Mouse (Mus musculus) 3T3-L1 (cell line): ENCODE measurements around the gene Zswim4.

ENCODE experiments used
- DNase-seq: peaks from one replicate; pipeline ENCODE4 v3.0.0-alpha.2; 2015; ENCODE audit warnings: low read depth, low spot score

The Zswim4 gene

DNA sequence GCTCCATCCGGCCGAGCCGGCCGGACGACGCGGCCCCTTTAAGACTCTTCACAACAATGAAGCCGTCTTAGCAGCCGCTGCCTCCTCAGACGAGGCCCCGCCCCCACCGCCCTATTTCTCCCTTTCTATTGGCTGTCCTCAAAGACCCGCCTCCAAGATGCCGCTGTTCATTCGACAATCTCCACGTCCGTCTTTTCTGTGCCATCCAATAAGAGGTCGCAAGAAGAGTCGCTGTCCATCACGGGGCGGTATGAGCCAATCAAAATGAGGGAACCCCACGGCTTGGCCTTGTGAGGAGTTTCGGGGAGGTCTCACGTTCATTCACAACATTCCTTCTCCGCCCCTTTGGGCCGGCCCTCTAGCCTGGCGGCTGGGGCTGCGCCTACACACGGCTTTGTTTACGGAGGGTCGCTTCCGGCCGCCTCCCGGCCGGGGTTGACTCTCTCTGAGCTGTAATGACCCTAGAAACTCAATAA is at the start of gene Zswim4:
Gene Zswim4, minus strand, starts transcription at position 58 of the 476 bp plus-strand sequence.
- DNase-seq, result peak; percentile 100

DNA sequence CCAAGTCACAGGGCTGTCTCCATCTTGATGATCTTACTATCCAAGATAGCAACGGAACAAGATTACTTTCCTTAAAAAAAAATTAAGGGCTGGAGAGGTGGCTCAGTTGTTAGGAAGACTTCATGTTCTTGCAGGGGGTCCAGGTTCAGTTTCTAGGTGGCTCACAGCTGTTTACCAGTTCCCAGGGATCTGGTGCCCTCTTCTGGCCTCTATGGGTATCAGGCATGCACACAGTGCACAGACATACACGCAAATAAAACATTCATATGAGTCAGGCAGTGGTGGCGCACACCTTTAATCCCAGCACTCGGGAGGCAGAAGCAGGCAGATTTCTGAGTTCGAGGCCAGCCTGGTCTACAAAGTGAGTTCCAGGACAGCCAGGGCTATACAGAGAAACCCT is 48.8 kb upstream of the Zswim4 start:
- DNase-seq, result peak; percentile 65

DNA sequence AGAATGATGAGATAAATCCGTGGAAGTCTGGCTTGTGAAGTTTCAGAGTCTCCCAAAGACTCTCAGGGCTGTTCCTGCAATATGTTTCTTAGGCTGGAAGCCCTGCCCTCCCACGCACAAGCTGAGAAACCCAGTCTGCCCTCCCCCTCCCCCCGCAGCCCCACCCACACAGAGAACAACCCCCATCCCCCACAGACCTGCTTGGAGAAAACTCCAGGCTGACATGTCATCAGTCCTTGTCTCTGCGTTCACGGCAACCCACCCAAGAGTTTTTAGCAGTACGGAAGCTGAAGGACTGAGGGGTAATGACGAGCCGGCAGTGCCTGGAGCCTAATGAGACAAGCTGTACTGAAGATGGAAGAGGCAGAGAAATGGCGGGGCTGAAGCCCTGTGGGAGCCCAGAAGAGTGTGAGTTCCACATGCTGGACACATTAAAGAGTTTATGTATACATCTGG is 47.8 kb upstream of the Zswim4 start:
- DNase-seq, result no peak

GRCm38 (mm10) chr8:84280777-84281176 is 43.9 kb upstream of the Zswim4 start:
- DNase-seq, result no peak

GRCm38 (mm10) chr8:84276447-84276846 is 39.6 kb upstream of the Zswim4 start:
- DNase-seq, result no peak

DNA sequence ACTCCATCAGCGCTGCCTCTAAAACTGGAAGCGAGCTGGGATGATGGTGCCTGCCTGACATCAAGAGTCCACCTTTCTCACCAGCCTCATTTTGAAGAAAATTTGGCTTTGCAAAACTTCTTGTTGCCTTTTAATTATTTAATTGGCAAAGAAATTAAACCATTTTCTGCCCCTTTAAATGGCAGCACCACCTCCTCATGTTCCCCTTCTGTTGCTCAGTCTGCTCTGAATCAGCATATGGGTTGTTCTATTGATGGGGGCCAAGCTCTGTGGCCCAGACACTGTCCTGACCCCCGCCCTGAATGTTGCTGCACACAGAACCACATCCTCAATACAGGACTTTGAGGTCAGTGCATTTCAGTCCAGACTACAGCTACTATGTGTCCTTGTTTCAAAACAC is 37.1 kb upstream of the Zswim4 start:
- DNase-seq, result no peak

DNA sequence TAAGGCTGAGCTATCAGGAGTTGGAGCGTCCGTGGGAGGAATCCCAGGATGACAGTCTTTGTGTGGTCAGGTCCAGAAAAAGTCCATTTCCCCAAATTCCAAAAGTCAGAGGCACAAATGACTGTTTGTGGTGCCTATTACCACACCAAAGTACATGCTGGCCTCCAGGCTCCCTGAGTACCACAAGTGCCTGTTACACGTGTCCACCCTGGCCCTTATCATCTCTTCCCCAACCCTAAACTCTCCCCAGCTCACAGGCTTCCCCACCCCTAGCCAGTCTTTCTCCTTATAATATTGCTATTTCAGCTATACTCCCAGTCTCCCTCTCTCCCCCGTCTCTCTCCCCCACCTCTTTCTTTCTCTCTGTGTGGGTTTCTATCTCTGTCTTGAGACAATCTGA is 35.4 kb upstream of the Zswim4 start:
- no peak for DNase-seq

GRCm38 (mm10) chr8:84269950-84270773 is 33.3 kb upstream of the Zswim4 start, which contains the start of gene Ccdc130:
Gene Ccdc130 (minus strand): TSS chr8:84270380.
- peak; percentile 100 for DNase-seq

DNA sequence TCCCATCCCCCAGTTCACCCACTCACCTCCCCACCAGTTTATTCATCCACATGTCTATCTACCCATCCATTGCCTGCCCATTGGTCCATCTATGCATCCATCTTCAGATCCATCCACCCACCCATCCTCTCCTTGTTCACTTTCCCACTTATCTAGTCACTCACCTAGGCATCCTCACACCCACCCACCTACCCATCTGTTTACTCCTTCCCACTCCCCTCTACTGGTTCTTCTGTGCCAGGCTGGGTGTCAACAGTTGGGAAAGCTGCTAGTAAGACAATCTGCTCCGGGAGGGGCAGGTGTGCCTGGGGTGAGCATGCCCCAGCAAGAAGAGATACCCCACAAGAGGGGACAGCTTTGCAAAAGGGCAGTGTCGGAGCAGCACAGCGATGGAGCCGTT is 24.2 kb upstream of the Zswim4 start:
- DNase-seq, result no peak

GRCm38 (mm10) chr8:84256822-84257610 is 20.2 kb upstream of the Zswim4 start, which contains the start of gene Mri1:
Gene Mri1 (minus strand): TSS chr8:84257326.
- DNase-seq, result peak; percentile 96

DNA sequence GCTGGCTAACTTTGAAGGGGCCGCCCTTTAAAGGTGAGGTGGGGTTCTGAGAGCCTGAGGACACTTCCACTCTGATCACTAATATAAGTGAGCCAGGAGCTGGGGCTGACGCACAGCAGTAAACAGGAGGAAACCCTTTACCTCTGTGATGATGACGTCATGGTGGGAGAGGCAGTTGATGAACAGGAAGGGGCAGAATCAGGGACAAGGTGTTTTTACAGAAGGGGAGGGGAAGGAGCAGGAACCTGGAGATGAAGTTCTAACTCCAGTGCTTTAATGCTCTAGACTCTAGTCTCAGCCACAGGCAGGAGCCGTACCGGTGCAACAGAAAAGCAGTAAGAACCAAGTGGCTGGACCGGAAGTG is 19.6 kb upstream of the Zswim4 start:
- peak; percentile 83 for DNase-seq

- peak; percentile 40 for DNase-seq
Observed at GRCm38 (mm10) chr8:84255858-84256257, 19.0 kb upstream of the Zswim4 start.

GRCm38 (mm10) chr8:84249257-84250170 is 12.7 kb upstream of the Zswim4 start, which contains the start of gene D8Ertd738e:
Gene D8Ertd738e (minus strand): TSS chr8:84249719.
- DNase-seq, result peak; percentile 98

DNA sequence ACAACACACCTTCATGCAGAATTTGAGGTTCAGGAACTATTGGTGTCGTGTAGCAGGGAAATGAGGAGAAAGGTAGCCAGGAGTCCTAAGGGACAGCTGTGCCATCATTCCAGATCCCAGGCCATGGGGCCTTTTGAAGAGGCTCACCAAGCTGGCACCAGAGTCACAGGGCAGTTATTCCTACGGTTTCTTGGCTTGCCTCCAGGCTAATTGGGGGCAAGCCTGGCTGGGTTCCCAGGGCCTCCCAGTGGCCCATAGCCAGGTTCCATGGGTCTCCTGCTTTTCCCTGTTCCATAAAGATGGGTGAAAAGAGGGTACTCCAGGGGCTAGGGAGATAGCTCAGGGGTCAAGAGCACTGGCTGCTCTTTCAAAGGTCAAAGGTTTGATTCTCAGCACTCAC is 5.0 kb upstream of the Zswim4 start:
- DNase-seq, result no peak

DNA sequence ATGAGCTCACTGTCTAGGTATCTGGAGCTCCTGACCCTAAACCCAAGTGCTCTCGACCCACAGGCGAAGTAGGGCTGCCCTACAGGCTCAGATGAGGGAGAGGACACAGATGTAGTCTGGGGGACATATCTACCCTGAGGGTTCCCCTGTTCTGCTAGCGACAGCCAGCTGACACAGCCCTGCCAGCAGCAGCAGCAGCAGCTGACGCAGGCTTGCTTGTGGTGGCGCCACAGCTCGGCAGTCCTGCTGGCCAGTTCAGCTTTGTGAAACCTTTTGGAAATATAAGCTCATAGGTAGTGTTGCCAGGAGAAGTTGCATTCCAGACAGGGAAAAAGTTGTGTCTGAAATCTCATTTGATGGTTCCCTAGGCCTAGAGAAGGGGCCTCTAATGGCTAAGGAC is 4.3 kb upstream of the Zswim4 start:
- no peak for DNase-seq

- peak; percentile 39 for DNase-seq
Observed at GRCm38 (mm10) chr8:84237542-84238229, 831 bp upstream of the Zswim4 start.

DNA sequence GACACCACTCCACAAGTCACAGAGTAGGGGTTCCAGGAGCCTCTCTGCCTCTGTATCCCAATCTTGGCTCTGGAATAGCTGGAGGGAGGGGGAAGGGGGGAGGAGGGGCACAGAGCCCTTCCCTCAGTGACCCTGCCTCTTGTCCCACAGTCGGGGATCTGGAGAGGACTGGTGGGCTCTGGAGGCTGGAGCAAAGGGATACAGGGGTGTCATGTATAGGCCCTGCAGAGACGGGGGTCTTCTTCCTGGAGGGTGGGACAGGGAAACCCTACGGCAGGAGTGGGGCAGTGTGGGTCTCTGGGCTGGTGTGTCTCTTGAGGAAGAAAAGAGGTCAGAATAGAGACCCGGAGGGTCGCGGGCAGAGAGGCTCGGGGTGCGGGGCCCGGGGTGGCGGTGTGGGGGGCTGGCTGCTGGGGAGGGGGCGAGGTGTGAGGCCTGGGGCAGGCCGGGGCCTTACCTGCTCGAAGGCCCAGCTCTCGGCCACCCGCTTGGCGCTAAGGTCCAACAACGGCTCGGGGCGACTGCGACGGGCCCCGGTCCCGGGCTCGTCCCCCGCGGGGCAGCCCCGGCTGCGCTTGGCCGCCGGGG is 351 bp downstream of the Zswim4 start:
- DNase-seq, result no peak

DNA sequence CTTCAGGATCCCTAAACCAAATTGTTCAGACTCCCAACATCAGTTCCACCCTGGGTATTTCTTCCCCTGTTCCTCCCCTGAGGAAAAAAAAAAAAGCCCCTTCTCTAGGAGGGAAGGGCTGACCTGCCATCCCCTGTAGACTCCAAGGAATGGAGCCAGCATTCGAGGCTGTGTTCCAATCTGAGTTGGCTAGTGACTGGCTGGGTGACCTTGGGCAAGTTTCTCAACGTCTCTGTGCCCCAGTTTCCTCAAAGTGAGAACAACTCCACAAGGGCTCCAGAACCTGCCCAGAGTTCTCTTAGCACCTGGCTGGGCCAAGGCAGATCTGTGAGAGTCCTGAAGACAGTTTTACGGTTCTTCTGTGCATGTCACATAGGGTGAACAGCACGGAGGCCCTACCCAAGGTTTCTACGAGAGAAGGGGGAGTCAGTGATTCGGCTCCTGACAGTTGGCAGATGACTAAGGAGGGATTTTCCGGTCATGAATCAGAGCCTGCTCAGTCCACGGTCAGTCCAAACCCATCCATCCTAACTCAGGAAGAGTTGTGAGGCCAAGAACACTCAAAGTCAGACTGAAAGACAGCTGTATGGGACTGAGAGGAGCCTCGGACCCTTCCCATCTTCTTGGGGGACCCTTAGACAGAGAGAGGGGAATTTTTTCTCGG is 977 bp downstream of the Zswim4 start:
- peak; percentile 92 for DNase-seq

DNA sequence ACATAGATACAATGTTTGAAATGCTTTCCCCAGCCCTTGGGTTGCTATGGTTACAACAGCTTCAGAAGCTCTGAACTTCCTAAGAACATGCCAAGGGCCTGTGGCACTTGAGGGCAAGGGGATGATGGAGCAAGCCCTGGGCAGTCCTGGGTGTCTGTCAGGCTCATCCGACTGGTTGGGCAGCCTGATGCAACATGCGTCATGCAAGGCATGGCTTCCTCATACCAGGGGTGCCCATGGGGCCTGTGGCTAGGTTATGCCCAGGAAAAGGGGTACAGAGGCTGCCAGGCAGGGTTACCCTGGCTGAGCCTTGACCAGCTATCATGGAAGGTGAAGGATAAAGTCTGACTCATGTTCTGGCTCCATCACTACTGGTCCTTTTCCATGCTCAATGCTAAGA is 3.8 kb downstream of the Zswim4 start:
- no peak for DNase-seq

- no peak for DNase-seq
Observed at GRCm38 (mm10) chr8:84230735-84231134, 6.1 kb downstream of the Zswim4 start.
